Mouse (Mus musculus): ENCODE results near the gene Hist1h4d.
A peak's percentile ranks its signal among the peaks of the same experiment; 100 is the strongest.
"Not testable (repeated sequence)": the region's sequence is repeated elsewhere in the genome, so short reads cannot be mapped to it uniquely, and the experiment has no call there.

The Hist1h4d gene

GRCm38 (mm10) chr13:23573034-23573897 is 8.1 kb upstream of the Hist1h4d start:
- DNase-seq (ENCODE audit: low read depth in 2 of 2, low spot score in 2 of 2) = not testable (repeated sequence)

DNA sequence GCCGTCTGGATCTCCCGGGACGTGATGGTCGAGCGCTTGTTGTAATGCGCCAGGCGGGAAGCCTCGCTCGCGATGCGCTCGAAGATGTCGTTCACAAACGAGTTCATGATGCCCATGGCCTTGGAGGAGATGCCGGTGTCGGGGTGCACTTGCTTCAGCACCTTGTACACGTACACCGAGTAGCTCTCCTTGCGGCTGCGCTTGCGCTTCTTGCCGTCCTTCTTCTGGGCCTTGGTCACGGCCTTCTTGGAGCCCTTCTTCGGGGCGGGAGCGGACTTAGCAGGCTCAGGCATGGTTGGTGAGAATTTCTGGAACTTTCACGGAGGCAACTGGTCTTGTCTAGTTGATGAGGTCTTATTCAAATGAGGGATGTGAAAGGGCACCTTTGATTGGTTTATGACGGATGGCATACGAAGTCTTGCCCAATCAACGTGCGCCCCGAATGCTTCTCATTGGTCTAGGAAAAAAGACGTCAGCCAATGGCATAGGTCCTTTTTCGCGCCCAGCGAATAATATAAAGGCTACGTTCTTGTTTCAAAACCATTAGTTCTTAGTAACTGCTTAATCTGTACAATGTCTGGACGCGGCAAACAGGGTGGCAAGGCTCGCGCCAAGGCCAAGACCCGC is 7.4 kb upstream of the Hist1h4d start, which contains the start of the genes Hist1h2bf and Hist1h2ad:
Gene Hist1h2bf (minus strand): TSS at position 299 of the 627 bp plus-strand sequence.
Gene Hist1h2ad (plus strand): TSS at position 484 of the 627 bp plus-strand sequence.
- DNase-seq (ENCODE audit: low read depth in 2 of 2, low spot score in 2 of 2) = peak; percentile 68 to 76

- not testable (repeated sequence) for DNase-seq (ENCODE audit: low read depth in 2 of 2, low spot score in 2 of 2)
Measured at GRCm38 (mm10) chr13:23574546-23575170, 6.7 kb upstream of the Hist1h4d start.

- DNase-seq (ENCODE audit: low read depth in 2 of 2, low spot score in 2 of 2) = no peak
Measured at GRCm38 (mm10) chr13:23575271-23575851, 6.0 kb upstream of the Hist1h4d start, which contains the start of gene Hist1h3d. TSS of gene Hist1h3d (plus strand) at chr13:23575763.

DNA sequence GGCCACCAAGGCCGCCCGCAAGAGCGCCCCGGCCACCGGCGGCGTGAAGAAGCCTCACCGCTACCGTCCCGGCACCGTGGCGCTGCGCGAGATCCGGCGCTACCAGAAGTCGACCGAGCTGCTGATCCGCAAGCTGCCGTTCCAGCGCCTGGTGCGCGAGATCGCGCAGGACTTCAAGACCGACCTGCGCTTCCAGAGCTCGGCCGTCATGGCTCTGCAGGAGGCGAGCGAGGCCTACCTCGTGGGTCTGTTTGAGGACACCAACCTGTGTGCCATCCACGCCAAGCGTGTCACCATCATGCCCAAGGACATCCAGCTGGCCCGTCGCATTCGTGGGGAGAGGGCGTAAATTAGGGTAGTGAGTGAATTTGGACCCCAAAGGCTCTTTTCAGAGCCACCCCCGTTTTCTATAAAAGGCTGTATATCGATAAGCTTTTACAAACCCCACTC is 5.5 kb upstream of the Hist1h4d start:
- not testable (repeated sequence) for DNase-seq (ENCODE audit: low read depth in 2 of 2, low spot score in 2 of 2)

- no peak for DNase-seq (ENCODE audit: low read depth in 2 of 2, low spot score in 2 of 2)
Measured at GRCm38 (mm10) chr13:23576351-23576881, 5.0 kb upstream of the Hist1h4d start.

GRCm38 (mm10) chr13:23576906-23577639 is 4.3 kb upstream of the Hist1h4d start:
- no peak for DNase-seq (ENCODE audit: low read depth in 2 of 2, low spot score in 2 of 2)

GRCm38 (mm10) chr13:23577835-23578234 is 3.6 kb upstream of the Hist1h4d start:
- no peak for DNase-seq (ENCODE audit: low read depth in 2 of 2, low spot score in 2 of 2)

- DNase-seq (ENCODE audit: low read depth in 2 of 2, low spot score in 2 of 2) = no peak
Measured at GRCm38 (mm10) chr13:23582219-23583056, 1.0 kb downstream of the Hist1h4d start.

GRCm38 (mm10) chr13:23583387-23584068 is 2.1 kb downstream of the Hist1h4d start:
- no peak for DNase-seq (ENCODE audit: low read depth in 2 of 2, low spot score in 2 of 2)

GRCm38 (mm10) chr13:23584331-23584730 is 2.9 kb downstream of the Hist1h4d start:
- DNase-seq (ENCODE audit: low read depth in 2 of 2, low spot score in 2 of 2) = no peak

GRCm38 (mm10) chr13:23585029-23585441 is 3.6 kb downstream of the Hist1h4d start:
- peak; percentile 62 to 70 for DNase-seq (ENCODE audit: low read depth in 2 of 2, low spot score in 2 of 2)

DNA sequence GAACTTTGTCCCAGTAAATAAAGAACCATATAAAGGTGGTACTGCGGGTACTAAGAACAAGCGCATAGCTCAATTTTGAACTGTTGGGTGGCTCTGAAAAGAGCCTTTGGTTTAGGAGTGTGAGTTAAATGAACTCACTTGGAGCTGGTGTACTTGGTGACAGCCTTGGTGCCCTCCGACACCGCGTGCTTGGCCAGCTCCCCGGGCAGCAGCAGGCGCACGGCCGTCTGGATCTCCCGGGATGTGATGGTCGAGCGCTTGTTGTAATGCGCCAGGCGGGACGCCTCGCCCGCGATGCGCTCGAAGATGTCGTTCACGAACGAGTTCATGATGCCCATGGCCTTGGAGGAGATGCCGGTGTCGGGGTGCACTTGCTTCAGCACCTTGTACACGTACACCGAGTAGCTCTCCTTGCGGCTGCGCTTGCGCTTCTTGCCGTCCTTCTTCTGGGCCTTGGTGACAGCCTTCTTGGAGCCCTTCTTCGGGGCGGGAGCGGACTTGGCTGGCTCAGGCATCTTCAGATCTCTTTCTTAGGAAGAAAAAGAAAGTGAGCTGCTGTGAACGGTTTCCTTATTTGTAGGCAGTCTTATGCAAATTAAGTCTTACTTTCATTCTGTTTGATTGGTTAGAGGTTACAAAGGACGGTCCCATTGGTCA is 4.2 kb downstream of the Hist1h4d start:
- DNase-seq (ENCODE audit: low read depth in 2 of 2, low spot score in 2 of 2) = peak; percentile 68 to 69

DNA sequence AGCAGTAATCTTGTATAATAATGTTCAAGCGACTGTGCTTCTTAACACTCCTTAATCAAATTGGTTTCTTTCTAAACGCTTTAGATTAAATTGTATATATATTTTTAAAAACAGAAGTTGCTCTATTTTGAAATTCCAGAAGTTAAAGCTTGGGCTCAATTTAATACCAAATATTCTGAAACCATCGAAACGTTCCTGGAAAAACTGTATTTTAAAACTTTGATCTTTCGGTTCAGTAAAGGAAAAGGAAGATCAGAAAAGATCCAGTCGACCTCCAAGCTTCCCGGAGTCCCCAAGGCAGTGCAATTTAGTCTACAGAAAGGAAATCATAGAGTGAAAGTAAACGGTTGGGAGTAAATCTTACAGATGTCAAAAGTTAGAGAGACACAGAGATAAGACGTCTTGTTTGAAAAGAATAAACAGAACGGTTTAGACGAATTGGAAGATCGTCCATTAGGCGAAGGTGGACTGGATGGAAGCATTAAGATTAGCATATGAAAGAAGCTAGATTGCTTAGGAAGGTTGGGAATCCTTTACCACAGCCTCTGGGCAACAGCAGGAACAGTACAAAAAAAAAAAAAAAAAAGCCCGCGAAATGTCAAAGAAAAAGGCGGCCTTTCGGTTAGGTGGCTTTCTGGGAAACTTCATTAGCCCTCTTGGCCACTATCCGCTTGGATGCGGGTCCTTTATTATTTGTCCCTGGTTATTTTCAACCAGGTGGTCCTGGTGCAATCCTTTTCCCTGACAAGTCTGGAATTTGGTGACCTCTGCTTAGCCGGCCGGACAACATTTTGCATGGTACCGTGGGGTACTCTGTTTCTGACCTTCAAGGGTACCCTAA is 4.9 kb downstream of the Hist1h4d start:
- no peak for DNase-seq (ENCODE audit: low read depth in 2 of 2, low spot score in 2 of 2)

DNA sequence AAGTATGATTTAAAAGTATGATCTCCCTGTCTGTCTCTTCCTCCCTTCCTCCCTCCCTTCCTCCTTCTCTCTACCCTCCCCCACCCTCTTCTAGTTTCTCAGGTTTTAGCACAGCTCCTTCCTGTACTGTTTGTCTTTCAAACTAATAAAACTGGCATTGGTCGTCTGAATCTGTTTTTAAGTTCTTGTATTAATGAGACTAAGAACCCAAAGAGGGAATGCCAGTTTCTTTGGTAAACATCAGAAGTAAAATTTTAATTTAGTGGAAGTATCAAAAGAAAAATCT is 5.5 kb downstream of the Hist1h4d start:
- DNase-seq (ENCODE audit: low read depth in 2 of 2, low spot score in 2 of 2) = no peak

DNA sequence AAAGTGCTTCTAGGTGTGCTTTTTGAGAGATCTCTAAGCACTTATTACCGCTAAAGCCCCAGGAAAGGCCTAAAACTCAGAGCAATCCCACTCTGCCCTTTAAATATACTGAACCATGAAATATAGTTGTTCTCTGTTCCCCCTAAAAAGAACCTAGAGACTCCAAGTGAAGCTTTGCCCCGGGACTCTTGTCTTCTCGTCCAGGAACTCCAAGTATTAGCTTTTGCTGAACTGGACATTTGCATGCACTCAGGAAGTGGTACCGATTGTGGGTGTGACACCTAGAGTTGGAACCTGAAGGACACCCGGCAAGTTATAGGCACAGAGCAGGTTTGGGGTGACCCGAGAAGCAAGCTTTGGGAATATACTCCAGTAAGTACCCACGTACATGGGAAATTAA is 9.8 kb downstream of the Hist1h4d start:
- DNase-seq (ENCODE audit: low read depth in 2 of 2, low spot score in 2 of 2) = no peak

GRCm38 (mm10) chr13:23591886-23592285 is 10.5 kb downstream of the Hist1h4d start:
- DNase-seq (ENCODE audit: low read depth in 2 of 2, low spot score in 2 of 2) = not testable (repeated sequence)

GRCm38 (mm10) chr13:23592614-23593013 is 11.2 kb downstream of the Hist1h4d start:
- no peak for DNase-seq (ENCODE audit: low read depth in 2 of 2, low spot score in 2 of 2)
